Mouse (Mus musculus) embryonic facial prominence, embryonic 11.5 days (tissue): ENCODE measurements at regions not wholly inside any gene's neighbourhood (a gene's known extent, or its start where the extent isn't known, plus 50 kb on each side); places are given as distances from the start of the nearest gene placed in this dataset.

Experiments used
- ATAC-seq: fragments of 200-750 bp; cut with Nextera tagmentation; replicated peaks from 2 replicates; pipeline ENCODE4 v1.8.0; 2017; ENCODE audit warnings: low read depth; ENCODE audit not compliant: insufficient number of reproducible peaks, low FRiP score, low TSS enrichment
- DNase-seq: peaks from one replicate; pipeline ENCODE4 v3.0.0-alpha.2; 2015; ENCODE audit warnings: low spot score
- H3K27ac ChIP-seq: fragments of 300-500 bp; sonication (generic); replicated peaks from 2 replicates; pipeline ENCODE4 v1.5.1; 2014; ENCODE audit warnings: mild to moderate bottlenecking, low read depth, low read length, control low read depth
- H3K27me3 ChIP-seq: fragments of 300-500 bp; sonication (generic); 2 replicates; pipeline ENCODE4 v1.6.1; 2014; ENCODE audit warnings: mild to moderate bottlenecking, low read length, moderate library complexity, mixed read lengths; ENCODE audit not compliant: control insufficient read depth, insufficient read depth
- H3K36me3 ChIP-seq: fragments of 300-500 bp; sonication (generic); replicated peaks from 2 replicates; pipeline ENCODE4 v1.6.1; 2014; ENCODE audit warnings: low read depth, mild to moderate bottlenecking, low read length, moderate library complexity, mixed read lengths; ENCODE audit not compliant: control insufficient read depth, insufficient read depth
- H3K4me1 ChIP-seq: fragments of 300-500 bp; sonication (generic); 2 replicates; pipeline ENCODE4 v1.6.1; 2014; ENCODE audit warnings: low read length, mixed read lengths; ENCODE audit not compliant: control insufficient read depth, insufficient read depth
- H3K4me2 ChIP-seq: fragments of 300-500 bp; sonication (generic); 2 replicates; pipeline ENCODE4 v1.6.1; 2014; ENCODE audit warnings: low read depth, mild to moderate bottlenecking, control low read depth, low read length, moderate library complexity
- H3K4me3 ChIP-seq: fragments of 300-500 bp; sonication (generic); 2 replicates; pipeline ENCODE4 v1.5.1; 2014; ENCODE audit warnings: low read depth, low read length, control low read depth
- H3K9ac ChIP-seq: fragments of 300-500 bp; sonication (generic); replicated peaks from 2 replicates; pipeline ENCODE4 v1.6.1; 2014; ENCODE audit warnings: mild to moderate bottlenecking, control low read depth, low read length
- H3K9me3 ChIP-seq: fragments of 300-500 bp; sonication (generic); replicated peaks from 2 replicates; pipeline ENCODE4 v1.6.1; 2016; ENCODE audit warnings: mild to moderate bottlenecking, low read length, inconsistent platforms, mixed read lengths; ENCODE audit not compliant: control insufficient read depth
- WGBS: fragments of 180-500 bp; shearing (Covaris S2); extraction: QIAGEN DNeasy Blood & Tissue Kit; methylation state at CpG from one replicate; pipeline ENCODE4 v1.1.7; 2014; 5-methylcytosine and 5-hydroxymethylcytosine counted together

GRCm38 (mm10) chr16:24187131-24187530 is 198.5 kb upstream of the Bcl6 start:
- Histone ChIP-seq H3K4me3 (no peak overlapping the region), H3K4me1 (no peaks in the 10 kb centered on the region), H3K27ac (no peak overlapping the region), H3K36me3 (no peaks in the 10 kb centered on the region), H3K27me3 (no peaks in the 10 kb centered on the region), H3K9ac (no peak overlapping the region), H3K9me3 (no peaks in the 10 kb centered on the region), H3K4me2 (no peak overlapping the region)
- ATAC-seq (no peak), DNase-seq (no peak)
- 65% methylated on average over 6 of the region's 6 CpGs for WGBS

- no peak overlapping the region for H3K4me3 ChIP-seq
- no peaks in the 10 kb centered on the region for H3K36me3 ChIP-seq
- H3K9me3 ChIP-seq: no peaks in the 10 kb centered on the region
- H3K4me2 ChIP-seq: no peak overlapping the region
- H3K9ac ChIP-seq: no peak overlapping the region
- no peak for DNase-seq
- no peak for ATAC-seq
- no peaks in the 10 kb centered on the region for H3K27me3 ChIP-seq
- no peaks in the 10 kb centered on the region for H3K4me1 ChIP-seq
- WGBS: 38% methylated on average over 6 of the region's 6 CpGs
- H3K27ac ChIP-seq: no peak overlapping the region
Observed at GRCm38 (mm10) chr16:24185989-24186388, 197.3 kb upstream of the Bcl6 start.

GRCm38 (mm10) chr16:24184846-24185245 is 196.2 kb upstream of the Bcl6 start:
- ATAC-seq (no peak), DNase-seq (no peak)
- 90% methylated on average over 4 of the region's 4 CpGs for whole genome bisulfite sequencing
- H3K4me3 ChIP-seq: no peak overlapping the region
- no peaks in the 10 kb centered on the region for H3K36me3 ChIP-seq
- H3K9me3 ChIP-seq: no peaks in the 10 kb centered on the region
- H3K4me1 ChIP-seq: no peaks in the 10 kb centered on the region
- no peak overlapping the region for H3K27ac ChIP-seq
- H3K27me3 ChIP-seq: no peaks in the 10 kb centered on the region
- no peak overlapping the region for H3K9ac ChIP-seq
- H3K4me2 ChIP-seq: no peak overlapping the region

DNA sequence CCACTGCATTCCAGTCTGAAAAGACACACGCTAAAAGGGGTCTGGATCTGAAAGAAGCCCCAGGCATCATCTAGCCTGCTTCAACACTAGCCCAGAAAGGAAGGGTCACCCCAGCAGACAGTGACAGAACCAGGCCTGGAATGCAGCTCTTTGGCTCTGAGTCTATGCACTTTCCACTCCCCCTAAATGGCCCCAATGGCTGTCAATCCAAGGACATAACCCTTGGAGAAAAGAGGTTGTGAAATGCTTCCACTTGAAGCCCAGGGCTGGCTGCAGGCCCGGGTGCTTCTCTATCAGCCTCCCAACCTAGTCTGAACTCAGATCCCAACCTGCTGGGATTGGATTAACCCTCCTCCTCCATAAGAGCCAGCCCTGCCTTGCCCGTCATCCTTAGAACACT is 194.6 kb upstream of the Bcl6 start:
- DNase-seq: no peak
- Histone ChIP-seq H3K4me3 (no peak overlapping the region), H3K9ac (no peak overlapping the region), H3K4me2 (no peak overlapping the region), H3K4me1 (no peaks in the 10 kb centered on the region), H3K27ac (no peak overlapping the region), H3K36me3 (no peaks in the 10 kb centered on the region), H3K9me3 (no peaks in the 10 kb centered on the region), H3K27me3 (no peaks in the 10 kb centered on the region)
- no peak for ATAC-seq
- WGBS: 77% methylated on average over 3 of the region's 3 CpGs

GRCm38 (mm10) chr16:24181388-24181787 is 192.7 kb upstream of the Bcl6 start:
- ATAC-seq (no peak), DNase-seq (no peak)
- Histone ChIP-seq H3K27ac (no peak overlapping the region), H3K27me3 (no peaks in the 10 kb centered on the region), H3K9ac (no peak overlapping the region), H3K9me3 (no peaks in the 10 kb centered on the region), H3K4me2 (no peak overlapping the region), H3K36me3 (no peaks in the 10 kb centered on the region), H3K4me1 (no peaks in the 10 kb centered on the region), H3K4me3 (no peak overlapping the region)
- WGBS: 80% methylated on average over 3 of the region's 3 CpGs

DNA sequence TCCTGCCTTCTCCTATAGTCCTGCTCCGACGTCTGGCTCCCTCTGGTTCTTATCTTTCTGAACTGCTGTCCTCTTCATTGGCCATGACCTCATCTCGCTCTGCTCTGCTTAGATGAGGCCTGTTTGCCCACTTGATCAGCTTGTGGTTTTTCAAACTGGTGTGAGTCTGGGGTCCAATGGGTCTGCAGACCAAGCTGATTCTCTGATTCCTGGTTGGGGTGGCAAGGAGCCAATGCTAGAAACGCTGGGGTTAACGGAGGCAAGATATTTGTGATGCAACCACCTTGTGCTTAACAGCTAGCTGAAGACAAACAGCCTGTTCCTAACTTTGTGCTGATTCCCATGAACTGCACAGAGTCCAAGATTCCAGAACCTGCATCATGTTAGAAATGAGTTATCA is 192.0 kb upstream of the Bcl6 start:
- no peak overlapping the region for H3K4me2 ChIP-seq
- no peak for ATAC-seq
- no peaks in the 10 kb centered on the region for H3K9me3 ChIP-seq
- WGBS: 90% methylated on average over 5 of the region's 5 CpGs
- H3K27me3 ChIP-seq: no peaks in the 10 kb centered on the region
- H3K27ac ChIP-seq: no peak overlapping the region
- no peak overlapping the region for H3K4me3 ChIP-seq
- H3K4me1 ChIP-seq: no peaks in the 10 kb centered on the region
- no peak for DNase-seq
- no peaks in the 10 kb centered on the region for H3K36me3 ChIP-seq
- no peak overlapping the region for H3K9ac ChIP-seq

DNA sequence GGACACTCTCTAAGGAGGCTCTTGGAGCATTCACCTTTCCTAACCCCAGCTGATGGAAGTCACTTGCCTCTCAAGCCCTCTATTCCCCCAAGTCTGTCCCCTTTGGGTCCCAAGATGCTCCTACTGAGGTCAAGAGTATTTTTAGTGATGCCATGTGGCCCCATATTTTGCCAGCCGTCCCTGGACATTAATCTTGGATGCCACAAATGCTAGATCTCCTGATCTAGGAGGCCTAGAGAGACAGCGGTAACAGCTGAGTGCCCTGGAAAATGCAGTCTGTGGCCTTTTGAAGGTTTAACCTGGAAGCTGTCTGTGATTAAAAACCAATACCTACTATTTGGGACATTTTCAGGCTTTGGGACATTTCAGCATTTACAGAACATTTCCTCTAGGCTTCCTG is 188.9 kb upstream of the Bcl6 start:
- DNase-seq (no peak), ATAC-seq (no peak)
- Histone ChIP-seq H3K4me3 (no peak overlapping the region), H3K27ac (no peak overlapping the region), H3K36me3 (no peaks in the 10 kb centered on the region), H3K9ac (no peak overlapping the region), H3K4me1 (no peaks in the 10 kb centered on the region), H3K27me3 (no peaks in the 10 kb centered on the region), H3K4me2 (no peak overlapping the region), H3K9me3 (no peaks in the 10 kb centered on the region)
- WGBS: 77% methylated on average over 2 of the region's 2 CpGs

- Histone ChIP-seq H3K27ac (no peak overlapping the region), H3K36me3 (no peaks in the 10 kb centered on the region), H3K9ac (no peak overlapping the region), H3K4me2 (no peak overlapping the region), H3K4me3 (no peak overlapping the region), H3K4me1 (no peaks in the 10 kb centered on the region), H3K9me3 (no peaks in the 10 kb centered on the region), H3K27me3 (no peaks in the 10 kb centered on the region)
- no peak for ATAC-seq
- no peak for DNase-seq
- WGBS: 51% methylated on average over 7 of the region's 7 CpGs
Observed at GRCm38 (mm10) chr16:24177131-24177530, 188.5 kb upstream of the Bcl6 start.

DNA sequence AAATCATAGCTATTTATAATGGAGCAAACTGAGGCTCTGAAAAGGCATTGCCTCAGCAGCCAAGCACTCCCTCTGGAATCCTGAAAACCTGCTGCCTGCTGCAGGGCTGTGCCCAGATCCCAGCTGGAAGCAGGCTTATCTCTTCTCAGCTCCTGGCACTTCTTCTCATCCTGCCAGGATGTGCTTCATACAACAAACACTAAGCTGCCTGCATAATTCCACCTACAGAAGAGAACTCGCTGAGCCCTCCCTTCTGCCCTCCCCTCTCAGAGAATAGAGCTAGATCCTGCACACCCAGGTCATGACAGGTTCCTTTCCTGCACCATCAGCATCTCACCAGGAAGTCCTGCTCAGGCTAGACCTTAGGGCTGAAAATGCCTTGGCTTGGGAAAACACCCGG is 187.4 kb upstream of the Bcl6 start:
- Histone ChIP-seq H3K27me3 (no peaks in the 10 kb centered on the region), H3K9me3 (no peaks in the 10 kb centered on the region), H3K9ac (no peak overlapping the region), H3K4me1 (no peaks in the 10 kb centered on the region), H3K27ac (no peak overlapping the region), H3K4me3 (no peak overlapping the region), H3K4me2 (no peak overlapping the region), H3K36me3 (no peaks in the 10 kb centered on the region)
- WGBS: 55% methylated on average over 2 of the region's 2 CpGs
- ATAC-seq: no peak
- no peak for DNase-seq
